Mouse (Mus musculus) megakaryocyte, embryonic 14.5 days (primary cell): ENCODE results near the gene Lamtor1.

Experiments used
- FLI1 ChIP-seq: IDR thresholded peaks from 2 replicates; pipeline ENCODE4 v1.6.1; 2012; ENCODE audit warnings: low read length, inconsistent platforms, mixed read lengths
- GATA1 ChIP-seq: IDR thresholded peaks from 3 replicates; pipeline ENCODE4 v1.6.1; 2012; ENCODE audit warnings: mixed read lengths, low read length, inconsistent platforms, borderline replicate concordance

DNA sequence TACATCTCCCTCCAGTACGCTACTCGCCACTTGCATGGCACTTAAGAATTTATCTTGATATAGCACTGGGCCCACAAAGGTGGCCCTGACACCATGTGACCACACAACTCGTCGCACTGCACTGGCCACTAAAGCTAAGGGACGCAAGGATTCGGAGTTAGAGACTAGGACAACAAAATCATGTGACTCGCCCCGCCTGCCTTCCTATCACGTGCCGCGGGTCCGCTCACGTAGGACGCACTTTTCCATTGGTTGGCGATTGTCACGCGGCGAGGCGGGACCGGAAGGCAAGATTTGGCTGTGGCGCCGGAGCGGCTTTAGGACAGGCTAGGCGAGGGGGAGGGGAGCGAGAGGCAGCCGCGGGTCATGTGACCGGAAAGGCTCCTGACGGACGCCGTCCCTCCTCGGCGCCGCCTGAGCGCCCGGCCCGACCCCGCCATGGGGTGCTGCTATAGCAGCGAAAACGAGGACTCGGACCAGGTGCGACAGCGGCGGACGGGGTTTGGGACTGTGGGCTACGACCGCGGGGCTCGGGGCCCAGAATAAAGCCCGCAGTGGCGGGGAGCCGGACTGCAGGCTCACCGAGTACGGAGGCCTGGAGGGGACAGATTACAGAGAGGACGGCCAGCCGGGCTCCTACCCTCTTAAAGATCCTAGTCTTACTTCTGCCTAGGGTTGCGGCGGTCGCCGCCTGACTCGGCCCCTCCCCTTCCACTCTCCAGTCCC, at the start of gene Lamtor1:
- TF ChIP-seq FLI1 (peak; percentile 60), GATA1 (no peak)
